Mouse (Mus musculus) A20 (cell line): ENCODE results near the gene Spaca4.

Source experiments
- DNase-seq: peaks from one replicate; pipeline ENCODE4 v3.0.0-alpha.2; 2011; ENCODE audit warnings: low read depth, low spot score

Gene Spaca4

GRCm38 (mm10) chr7:45727625-45728024 is 2.0 kb upstream of the Spaca4 start:
- DNase-seq = no peak

- no peak for DNase-seq
These were observed 806 bp upstream of the Spaca4 start for GRCm38 (mm10) chr7:45726419-45726818.

- no peak for DNase-seq
These were observed 462 bp downstream of the Spaca4 start for GRCm38 (mm10) chr7:45725151-45725550.

GRCm38 (mm10) chr7:45723781-45724180 is 1.8 kb downstream of the Spaca4 start:
- DNase-seq = no peak

GRCm38 (mm10) chr7:45723301-45723700 is 2.3 kb downstream of the Spaca4 start:
- DNase-seq = no peak

- peak; percentile 19 for DNase-seq
These were observed 3.3 kb downstream of the Spaca4 start for GRCm38 (mm10) chr7:45722348-45722713.

GRCm38 (mm10) chr7:45721642-45722347 is 3.8 kb downstream of the Spaca4 start:
- DNase-seq = peak; percentile 14

- DNase-seq = no peak
These were observed 4.4 kb downstream of the Spaca4 start for GRCm38 (mm10) chr7:45721234-45721571.

GRCm38 (mm10) chr7:45720413-45721233 is 5.0 kb downstream of the Spaca4 start, which contains the start of gene Fam83e:
TSS of gene Fam83e (plus strand) at chr7:45721212.
- DNase-seq = no peak

GRCm38 (mm10) chr7:45719738-45720412 is 5.7 kb downstream of the Spaca4 start:
- no peak for DNase-seq

GRCm38 (mm10) chr7:45719180-45719579 is 6.4 kb downstream of the Spaca4 start:
- DNase-seq = no peak

- DNase-seq = no peak
These were observed 7.3 kb downstream of the Spaca4 start for GRCm38 (mm10) chr7:45718331-45718730.

GRCm38 (mm10) chr7:45717918-45718297 is 7.7 kb downstream of the Spaca4 start, which contains the start of gene Sphk2:
TSS of gene Sphk2 (minus strand) at chr7:45718002.
- DNase-seq = peak; percentile 99

GRCm38 (mm10) chr7:45716952-45717917 is 8.4 kb downstream of the Spaca4 start:
- DNase-seq = peak; percentile 42

- peak; percentile 30 for DNase-seq
These were observed 9.2 kb downstream of the Spaca4 start for GRCm38 (mm10) chr7:45716460-45716857.

GRCm38 (mm10) chr7:45715741-45716459 is 9.7 kb downstream of the Spaca4 start:
- peak; percentile 55 for DNase-seq

- peak; percentile 98 for DNase-seq
These were observed 10.4 kb downstream of the Spaca4 start, which contains the start of gene Rpl18 for GRCm38 (mm10) chr7:45715090-45715708. TSS of gene Rpl18 (plus strand) at chr7:45715457.

GRCm38 (mm10) chr7:45714630-45715089 is 11.0 kb downstream of the Spaca4 start:
- no peak for DNase-seq

- DNase-seq = no peak
These were observed 11.6 kb downstream of the Spaca4 start for GRCm38 (mm10) chr7:45713881-45714520.
